Mouse (Mus musculus) C2C12 (cell line): ENCODE data around the gene 6330409D20Rik.

Experiments used
- CEBPB ChIP-seq: IDR thresholded peaks from one replicate; pipeline ENCODE4 v1.6.1; 2011; ENCODE audit warnings: low read depth, mild to moderate bottlenecking, control low read depth, moderate library complexity
- CTCF ChIP-seq: IDR thresholded peaks from one replicate; pipeline ENCODE4 v1.5.1; 2011; ENCODE audit not compliant: control insufficient read depth, insufficient read depth, insufficient read length
- USF1 ChIP-seq: IDR thresholded peaks from one replicate; pipeline ENCODE4 v1.6.1; 2011; ENCODE audit warnings: low read depth, mild to moderate bottlenecking, control low read depth, moderate library complexity

DNA sequence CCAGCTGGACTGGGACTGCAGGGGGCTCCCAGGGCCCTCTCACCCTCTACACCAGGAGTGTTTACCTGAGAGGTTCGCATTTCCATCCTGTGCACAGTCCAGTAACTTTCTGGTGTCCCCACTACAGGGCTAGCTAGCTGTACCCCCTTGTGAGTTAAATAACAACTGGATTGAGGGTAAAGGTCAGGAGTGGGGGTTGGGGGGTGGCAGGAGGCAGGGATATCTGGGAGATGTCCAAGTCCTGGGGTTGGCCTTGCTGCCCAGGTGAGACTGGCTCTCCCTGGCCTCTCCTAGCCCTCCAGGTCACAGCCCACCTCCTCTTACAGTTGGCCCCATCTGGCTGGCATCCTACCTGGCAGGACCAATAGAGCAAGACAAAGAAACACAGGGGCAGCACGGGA, 36.8 kb downstream of the 6330409D20Rik start, which contains the start of gene Fpgs:
- no peak for TF ChIP-seq CTCF
- TF ChIP-seq USF1, result no peak
- TF ChIP-seq CEBPB, result no peak
